In genomic region chr16:31002926-31003325, GRCm38 (mm10) we compare ENCODE assay signal across 10 mouse cellular contexts.
DNase-seq lines count a peak whose midpoint lies in the region; ATAC-seq and TF ChIP-seq lines count a peak whose summit lies in the region.
"Had no signal": no experiment of that assay in that cellular context is flagged by ENCODE, and none has a peak within 500 bp of the region (broad histone marks: within the 10 kb centered on the region; RNA-seq: fewer than 3 reads in every experiment).

No protein-coding gene starts in this region.

- ATAC-seq in heart, embryonic 15.5 days (replicated peaks; ENCODE audit: insufficient number of reproducible peaks, insufficient read depth, low FRiP score, low read depth), result no peak
- no peak for ATAC-seq in megakaryocyte, adult 5-6 weeks (ENCODE audit: poor library complexity, severe bottlenecking)
- ATAC-seq in heart, postnatal 0 days (ENCODE audit: insufficient read depth, low read depth), result no peak
- ATAC-seq in stomach, embryonic 15.5 days (ENCODE audit: insufficient read depth, low FRiP score, low read depth), result no peak

- H3K36me3 ChIP-seq in heart, embryonic 15.5 days, result 0 out of 2 replicates have a peak, but pooled peaks cover 3% of the 10 kb centered on the region
- H3K36me3 ChIP-seq in megakaryocyte, embryonic 14.5 days (replicated peaks; ENCODE audit: low read length), result peaks cover 4% of the 10 kb centered on the region
- H3K36me3 ChIP-seq in heart, postnatal 0 days (replicated peaks; ENCODE audit: control insufficient read depth, insufficient read depth, low read length), result no peaks in the 10 kb centered on the region
- H3K36me3 ChIP-seq in stomach, embryonic 15.5 days, result no peaks in the 10 kb centered on the region

- 45% methylated on average over 6 of the region's 6 CpGs for WGBS in heart, embryonic 15.5 days
- 34% methylated on average over 6 of the region's 6 CpGs for WGBS in heart, postnatal 0 days
- WGBS in stomach, embryonic 15.5 days, result 57% methylated on average over 6 of the region's 6 CpGs

- H3K4me3 ChIP-seq in heart, embryonic 15.5 days, result no peak overlapping the region
- peak overlapping the region; percentile 4 for H3K4me3 ChIP-seq in megakaryocyte, embryonic 14.5 days (replicated peaks)
- no peak overlapping the region for H3K4me3 ChIP-seq in heart, postnatal 0 days (ENCODE audit: low read depth, low read length)
- no peak overlapping the region for H3K4me3 ChIP-seq in stomach, embryonic 15.5 days (replicated peaks)

- TF ChIP-seq EP300 in heart, postnatal 0 days (IDR thresholded peaks at IDR 0.05; ENCODE audit: low read depth), result no peak

- H3K27ac ChIP-seq in heart, embryonic 15.5 days, result peak overlapping the region; percentile 78
- peak overlapping the region; percentile 57 for H3K27ac ChIP-seq in heart, postnatal 0 days (ENCODE audit: low read depth)
- H3K27ac ChIP-seq in stomach, embryonic 15.5 days, result 0 out of 2 replicates have a peak overlapping the region, but pooled peaks have one; percentile 19

- H3K9ac ChIP-seq in heart, embryonic 15.5 days, result no peak overlapping the region
- H3K9ac ChIP-seq in heart, postnatal 0 days (replicated peaks; ENCODE audit: low read depth, low read length), result peak overlapping the region; percentile 9; the same call in 1 of the 2 replicates
- no peak overlapping the region for H3K9ac ChIP-seq in stomach, embryonic 15.5 days

- H3K4me1 ChIP-seq in heart, embryonic 15.5 days (replicated peaks), result peaks cover 38% of the 10 kb centered on the region
- peaks cover 69% of the 10 kb centered on the region for H3K4me1 ChIP-seq in megakaryocyte, embryonic 14.5 days
- peaks cover 25% of the 10 kb centered on the region for H3K4me1 ChIP-seq in heart, postnatal 0 days (ENCODE audit: control insufficient read depth, insufficient read depth)
- peaks cover 23% of the 10 kb centered on the region for H3K4me1 ChIP-seq in stomach, embryonic 15.5 days

- no peaks in the 10 kb centered on the region for H3K9me3 ChIP-seq in heart, embryonic 15.5 days (replicated peaks)
- no peaks in the 10 kb centered on the region for H3K9me3 ChIP-seq in megakaryocyte, embryonic 14.5 days
- H3K9me3 ChIP-seq in heart, postnatal 0 days (replicated peaks; ENCODE audit: control insufficient read depth, low read length), result no peaks in the 10 kb centered on the region
- no peaks in the 10 kb centered on the region for H3K9me3 ChIP-seq in stomach, embryonic 15.5 days

- no peak for DNase-seq in heart, adult 18-20 months
- no peak for DNase-seq in heart, postnatal 0 days (ENCODE audit: low spot score)
- DNase-seq in adipocyte (ENCODE audit: low spot score), result no peak
- DNase-seq: cerebellum, adult 11-12 months; layer of hippocampus, adult 9-11 months; right cerebral cortex, postnatal 4 days had no signal

- H3K4me2 ChIP-seq in heart, embryonic 15.5 days, result peak overlapping the region; percentile 57
- H3K4me2 ChIP-seq in heart, postnatal 0 days (ENCODE audit: low read depth, low read length), result no peak overlapping the region
- H3K4me2 ChIP-seq in stomach, embryonic 15.5 days, result no peak overlapping the region

- H3K27me3 ChIP-seq in heart, embryonic 15.5 days, result no peaks in the 10 kb centered on the region
- H3K27me3 ChIP-seq in megakaryocyte, embryonic 14.5 days (replicated peaks), result no peaks in the 10 kb centered on the region
- H3K27me3 ChIP-seq in heart, postnatal 0 days (ENCODE audit: control insufficient read depth, insufficient read depth, low read length), result no peaks in the 10 kb centered on the region
- H3K27me3 ChIP-seq in stomach, embryonic 15.5 days (replicated peaks), result no peaks in the 10 kb centered on the region

- TF ChIP-seq CTCF in heart, postnatal 0 days (IDR thresholded peaks at IDR 0.05; ENCODE audit: low read depth), result no peak

Comparison
In these comparisons a context has a peak if more than half of its experiments do, and no peak if none do; other contexts are left out.
1. H3K27ac ChIP-seq: peak in every context shown above with its lines; median percentile 78 in heart, embryonic 15.5 days; 57 in heart, postnatal 0 days; 19 in stomach, embryonic 15.5 days.